Mouse (Mus musculus) embryonic fibroblast, embryonic 13.5 days (primary cell): ENCODE results near the gene Steap3. TPM values are rescaled to one million over a fixed set of nuclear protein-coding genes. Genes with fewer than 3 reads are reported as not detected.
"Not testable (repeated sequence)": the region's sequence is repeated elsewhere in the genome, so short reads cannot be mapped to it uniquely, and the experiment has no call there.

ENCODE experiments used
- H3K27ac ChIP-seq: 2 replicates; pipeline ENCODE4 v1.5.1; 2012; ENCODE audit warnings: low read length, control low read depth, inconsistent platforms; ENCODE audit not compliant: insufficient read depth
- H3K4me1 ChIP-seq: 2 replicates; pipeline ENCODE4 v1.6.1; 2011; ENCODE audit warnings: low read length; ENCODE audit not compliant: control insufficient read depth, insufficient read depth
- H3K4me3 ChIP-seq: 2 replicates; pipeline ENCODE4 v1.5.1; 2011; ENCODE audit warnings: mild to moderate bottlenecking, control low read depth, low read length; ENCODE audit not compliant: insufficient read depth
- CTCF ChIP-seq: IDR thresholded peaks from 2 replicates; pipeline ENCODE4 v1.5.1; 2011; ENCODE audit warnings: mild to moderate bottlenecking, control low read depth, low read length, moderate library complexity, borderline replicate concordance; ENCODE audit not compliant: insufficient read depth
- POLR2A ChIP-seq: IDR thresholded peaks from 2 replicates; pipeline ENCODE4 v1.6.1; 2011; ENCODE audit warnings: low read depth, mild to moderate bottlenecking, control low read depth, low read length, moderate library complexity
- polyA plus RNA-seq: library from polyadenylated mRNA; stranded (reverse); fragments of >200 nt; gene quantifications from 2 replicates; pipeline ENCODE4 v1.2.4, GENCODE M21; 2011; ENCODE audit warnings: low read depth; ENCODE audit not compliant: missing spikeins, insufficient read length

Steap3 gene
- polyA plus RNA-seq: 8.9 and 23.2 TPM in 2 replicates

DNA sequence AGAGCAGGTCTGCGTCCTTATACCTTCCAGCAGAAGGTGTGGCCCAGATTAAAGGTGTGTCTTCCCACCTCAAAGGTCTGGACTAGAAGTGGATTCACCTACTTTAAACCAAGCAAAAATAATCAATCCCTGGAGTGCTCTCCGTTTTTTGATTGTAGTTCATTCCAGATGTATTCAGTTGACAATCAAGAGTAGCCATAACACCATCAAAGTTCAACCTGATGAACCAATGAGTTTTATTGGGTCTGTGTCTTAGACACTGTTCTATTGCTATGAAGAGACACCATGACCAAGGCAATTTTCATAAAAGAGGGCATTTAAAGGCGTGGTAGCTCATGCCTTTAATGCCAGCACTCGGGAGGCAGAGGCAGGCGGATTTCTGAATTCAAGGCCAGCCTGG lies at the start of gene Steap3:
TSS of gene Steap3 (minus strand) at position 101 of the 400 bp plus-strand sequence.
- Histone ChIP-seq H3K4me1 (no peaks in the 10 kb centered on the region), H3K4me3 (no peak within 1 kb of the TSS), H3K27ac (no peak within 1 kb of the TSS)
- TF ChIP-seq POLR2A: no peak

GRCm38 (mm10) chr1:120321270-120322021 lies 48.9 kb upstream of the Steap3 start:
- no peak overlapping the region for H3K4me3 ChIP-seq
- H3K27ac ChIP-seq: no peak overlapping the region
- no peaks in the 10 kb centered on the region for H3K4me1 ChIP-seq
- TF ChIP-seq CTCF: no peak
- TF ChIP-seq POLR2A: no peak

- Histone ChIP-seq H3K27ac (no peak overlapping the region), H3K4me1 (no peaks in the 10 kb centered on the region), H3K4me3 (no peak overlapping the region)
- TF ChIP-seq CTCF (no peak), POLR2A (no peak)
These were observed 33.3 kb upstream of the Steap3 start for GRCm38 (mm10) chr1:120305801-120306200.

DNA sequence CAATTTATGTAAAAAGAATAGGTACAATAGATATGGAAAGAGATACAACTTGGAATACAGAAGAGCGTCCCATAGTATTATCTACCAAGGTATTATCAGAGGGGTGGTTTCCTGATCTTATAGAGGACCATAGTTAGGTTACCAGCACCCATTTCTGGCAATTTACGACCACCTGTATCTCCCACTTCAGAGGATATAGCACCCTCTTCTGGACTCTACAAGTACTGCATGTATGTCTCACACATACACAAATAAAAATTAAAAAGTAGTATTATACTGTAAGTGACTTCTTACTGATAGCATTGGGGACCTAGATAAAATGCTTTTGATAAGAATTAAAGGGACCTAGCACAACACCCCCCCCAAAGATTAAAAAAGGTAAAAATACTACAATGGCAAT lies 24.4 kb upstream of the Steap3 start:
- TF ChIP-seq CTCF (no peak), POLR2A (no peak)
- Histone ChIP-seq H3K4me1 (no peaks in the 10 kb centered on the region), H3K27ac (no peak overlapping the region), H3K4me3 (no peak overlapping the region)

- Histone ChIP-seq H3K4me1 (no peaks in the 10 kb centered on the region), H3K4me3 (no peak overlapping the region), H3K27ac (no peak overlapping the region)
- no peak for TF ChIP-seq CTCF
These were observed 21.3 kb upstream of the Steap3 start for GRCm38 (mm10) chr1:120293803-120294202.

DNA sequence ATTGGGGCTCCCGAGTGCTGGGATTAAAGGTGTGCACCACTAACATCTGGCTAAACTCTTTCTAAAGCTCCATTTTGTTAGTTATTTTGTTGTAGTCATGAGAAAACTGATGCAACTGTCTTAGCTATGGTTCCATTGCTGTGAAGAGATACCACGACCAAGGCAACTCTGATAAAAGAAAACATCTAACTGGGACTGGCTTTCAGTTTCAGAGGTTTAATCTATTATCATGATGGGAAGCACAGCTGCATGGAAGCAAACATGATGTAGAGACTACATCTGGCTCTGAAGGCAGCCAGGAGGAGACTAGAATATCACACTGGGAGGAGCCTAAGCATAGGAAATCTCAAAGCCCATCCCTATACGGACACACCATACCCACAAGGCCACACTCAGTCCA lies 19.2 kb upstream of the Steap3 start:
- TF ChIP-seq CTCF: no peak
- TF ChIP-seq POLR2A: no peak
- H3K4me1 ChIP-seq: no peaks in the 10 kb centered on the region
- H3K4me3 ChIP-seq: no peak overlapping the region
- H3K27ac ChIP-seq: no peak overlapping the region

DNA sequence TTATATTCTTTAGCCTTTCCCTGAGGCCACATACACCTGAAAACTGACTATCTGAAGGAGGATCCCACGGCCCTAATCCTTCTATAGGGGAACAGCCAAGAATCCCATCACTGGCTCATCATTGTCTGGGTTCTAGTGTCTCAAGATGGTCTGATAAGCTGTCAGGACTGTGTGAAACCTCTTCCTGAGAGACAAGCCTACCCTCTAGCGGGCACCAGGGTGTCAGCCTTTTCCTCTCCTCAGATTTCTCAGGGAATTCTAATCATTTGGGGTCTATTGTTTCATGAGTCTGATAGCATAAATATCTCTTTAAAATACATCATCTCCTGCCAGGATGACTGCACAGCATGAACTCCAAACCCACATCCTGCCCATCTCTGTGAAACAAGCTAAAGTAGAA lies 17.3 kb upstream of the Steap3 start:
- Histone ChIP-seq H3K4me1 (no peaks in the 10 kb centered on the region), H3K27ac (no peak overlapping the region), H3K4me3 (no peak overlapping the region)
- no peak for TF ChIP-seq POLR2A
- no peak for TF ChIP-seq CTCF

DNA sequence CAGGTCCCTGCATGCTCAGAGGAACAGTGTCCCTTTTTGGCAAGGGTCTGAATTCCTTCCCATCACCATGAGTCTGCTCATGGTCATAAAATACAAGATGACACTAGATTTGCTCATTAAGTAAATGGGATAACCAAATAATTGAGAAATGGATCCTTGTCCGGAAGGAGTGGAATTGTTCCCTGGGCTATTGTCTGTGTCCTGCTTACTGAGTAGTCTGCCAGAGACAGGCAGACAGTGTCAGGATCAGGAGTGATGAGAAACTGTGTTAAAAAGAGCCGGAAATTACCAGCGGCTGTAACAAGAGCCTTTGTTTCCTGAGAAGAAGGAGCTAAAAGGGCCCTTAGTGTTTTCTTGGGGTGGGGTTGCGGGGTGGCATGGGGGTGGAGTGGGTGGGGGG lies 15.2 kb upstream of the Steap3 start:
- H3K4me3 ChIP-seq: no peak overlapping the region
- no peaks in the 10 kb centered on the region for H3K4me1 ChIP-seq
- no peak overlapping the region for H3K27ac ChIP-seq
- no peak for TF ChIP-seq CTCF
- TF ChIP-seq POLR2A: no peak

DNA sequence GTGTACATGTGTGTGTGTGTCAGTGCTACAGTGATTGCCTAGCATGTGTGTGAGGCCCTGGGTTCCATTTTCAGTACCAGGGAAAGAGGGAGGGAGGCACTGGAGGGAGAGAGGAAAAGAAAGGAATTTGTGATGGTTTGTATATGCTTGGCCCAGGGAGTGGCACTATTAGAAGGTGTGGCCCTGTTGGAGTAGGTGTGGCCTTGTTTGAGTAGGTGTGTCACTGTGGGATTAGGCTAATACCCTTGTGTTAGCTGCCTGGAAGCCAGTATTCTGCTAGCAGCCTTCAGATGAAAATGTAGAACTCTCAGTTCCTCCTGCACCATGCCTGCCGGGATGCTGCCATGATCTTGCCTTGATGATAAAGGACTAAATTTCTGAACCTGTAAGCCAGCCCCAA lies 3.6 kb upstream of the Steap3 start:
- H3K4me3 ChIP-seq, H3K4me1 ChIP-seq, H3K27ac ChIP-seq: not testable (repeated sequence)

DNA sequence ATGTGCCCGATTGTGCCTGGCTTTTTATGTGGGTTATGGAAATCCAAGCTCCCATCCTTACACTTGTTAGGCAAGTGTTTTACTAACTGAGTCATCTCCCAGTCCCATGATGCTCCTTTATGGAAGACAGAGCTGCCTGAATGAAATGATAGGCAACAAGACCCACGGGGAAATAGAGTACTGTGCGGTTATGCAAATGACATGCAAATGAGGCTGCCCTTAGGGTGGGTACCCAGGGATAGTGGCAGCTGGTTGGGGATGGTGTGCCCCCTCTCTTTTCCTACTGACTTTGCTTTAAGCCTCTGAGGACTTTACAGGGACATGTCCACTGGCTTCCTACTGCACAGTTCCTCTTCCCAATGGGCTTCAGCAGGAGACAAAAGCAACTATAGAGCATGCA lies 2.7 kb upstream of the Steap3 start:
- Histone ChIP-seq H3K4me1 (no peaks in the 10 kb centered on the region), H3K4me3 (no peak overlapping the region), H3K27ac (no peak overlapping the region)
- TF ChIP-seq CTCF (no peak), POLR2A (no peak)

- H3K4me3 ChIP-seq: no peak overlapping the region
- no peak overlapping the region for H3K27ac ChIP-seq
- no peaks in the 10 kb centered on the region for H3K4me1 ChIP-seq
- no peak for TF ChIP-seq POLR2A
- TF ChIP-seq CTCF: no peak
These were observed 1.6 kb downstream of the Steap3 start for GRCm38 (mm10) chr1:120270882-120271281.
